Mouse (Mus musculus) heart, embryonic 14.5 days (tissue): ENCODE data around the gene Kank1. TPM values are rescaled to one million over a fixed set of nuclear protein-coding genes. Genes with fewer than 3 reads are reported as not detected.
A peak's percentile ranks its signal among the peaks of the same experiment; 100 is the strongest.

Source experiments
- ATAC-seq: fragments of 200-750 bp; cut with Nextera tagmentation; 2 replicates; pipeline ENCODE4 v1.8.0; 2017; ENCODE audit warnings: low read depth, moderate TSS enrichment; ENCODE audit not compliant: insufficient number of reproducible peaks, insufficient read depth, low FRiP score
- H3K27ac ChIP-seq, 2 experiments: fragments of 200-500 bp in 1 of 2; fragments of 300-500 bp in 1 of 2; sonication (generic) in 1 of 2; replicated peaks in 1 of 2; 2 replicates each; pipeline ENCODE4 v1.5.1; 2012 to 2014; ENCODE audit warnings: low read depth in 2 of 2, low read length in 2 of 2, control low read depth in 1 of 2, mild to moderate bottlenecking in 1 of 2, mixed read lengths in 1 of 2; ENCODE audit not compliant: control insufficient read depth in 1 of 2, insufficient read depth in 1 of 2
- H3K27me3 ChIP-seq: fragments of 300-500 bp; sonication (generic); 2 replicates; pipeline ENCODE4 v1.6.1; 2014; ENCODE audit warnings: mild to moderate bottlenecking, low read length, control low read depth; ENCODE audit not compliant: control insufficient read depth, insufficient read depth
- H3K36me3 ChIP-seq: fragments of 300-500 bp; sonication (generic); 2 replicates; pipeline ENCODE4 v1.6.1; 2014; ENCODE audit warnings: mild to moderate bottlenecking, control low read depth, low read length, mixed read lengths; ENCODE audit not compliant: control insufficient read depth, insufficient read depth
- H3K4me1 ChIP-seq, 2 experiments: fragments of 200-500 bp in 1 of 2; fragments of 300-500 bp in 1 of 2; sonication (generic) in 1 of 2; 2 replicates each; pipeline ENCODE4 v1.6.1; 2012 to 2014; ENCODE audit warnings: low read length in 2 of 2, control low read depth in 1 of 2, mixed read lengths in 1 of 2; ENCODE audit not compliant: control insufficient read depth in 2 of 2, insufficient read depth in 2 of 2
- H3K4me2 ChIP-seq: fragments of 300-500 bp; sonication (generic); 2 replicates; pipeline ENCODE4 v1.6.1; 2014; ENCODE audit warnings: mild to moderate bottlenecking, low read length
- H3K4me3 ChIP-seq, 2 experiments: fragments of 200-500 bp in 1 of 2; fragments of 300-500 bp in 1 of 2; sonication (generic) in 1 of 2; 2 replicates each; pipeline ENCODE4 v1.5.1; 2012 to 2014; ENCODE audit warnings: low read length in 2 of 2, mild to moderate bottlenecking in 2 of 2, control low read depth in 1 of 2, low read depth in 1 of 2, moderate library complexity in 1 of 2; ENCODE audit not compliant: control insufficient read depth in 1 of 2, insufficient read depth in 1 of 2
- H3K9ac ChIP-seq: fragments of 300-500 bp; sonication (generic); 2 replicates; pipeline ENCODE4 v1.6.1; 2014; ENCODE audit warnings: mild to moderate bottlenecking, low read length
- H3K9me3 ChIP-seq: fragments of 300-500 bp; sonication (generic); 2 replicates; pipeline ENCODE4 v1.6.1; 2016; ENCODE audit warnings: low read length, control low read depth; ENCODE audit not compliant: control insufficient read depth
- WGBS: fragments of 180-500 bp; shearing (Covaris S2); extraction: QIAGEN DNeasy Blood & Tissue Kit; methylation state at CpG from one replicate; pipeline ENCODE4 v1.1.7; 2014; 5-methylcytosine and 5-hydroxymethylcytosine counted together
- polyA plus RNA-seq: library from polyadenylated mRNA; unstranded; fragments of >200 nt; fragmentation: Nextera tagmentation; extraction: Ambion mirVana; gene quantifications from 2 replicates; pipeline ENCODE4 v1.2.1, GENCODE M21; 2014

Gene Kank1
- polyA plus RNA-seq, 1 experiment from 2014 or later: 46.4 TPM

GRCm38 (mm10) chr19:25419983-25420382 is 183.2 kb downstream of the Kank1 start:
- Histone ChIP-seq H3K9me3 (no peaks in the 10 kb centered on the region), H3K27me3 (no peaks in the 10 kb centered on the region), H3K4me2 (no peak overlapping the region), H3K27ac (peak overlapping the region; percentile 1 to 45; a peak in 3 of 4 replicates), H3K4me3 (no peak overlapping the region), H3K4me1 (peaks cover 15 to 42% of the 10 kb centered on the region in 2 experiments), H3K9ac (no peak overlapping the region; the same call in 1 of the 2 replicates), H3K36me3 (peaks cover 42% of the 10 kb centered on the region)
- WGBS: 59% methylated on average over 8 of the region's 8 CpGs
- ATAC-seq: no peak

GRCm38 (mm10) chr19:25422096-25422495 is 185.3 kb downstream of the Kank1 start:
- Histone ChIP-seq H3K4me1 (peaks cover 24 to 51% of the 10 kb centered on the region in 2 experiments), H3K4me2 (no peak overlapping the region), H3K36me3 (peaks cover 50% of the 10 kb centered on the region), H3K9ac (no peak overlapping the region), H3K27ac (peak overlapping the region in 1 of 2 experiments; percentile 41; a peak in 1 of 4 replicates), H3K4me3 (no peak overlapping the region), H3K27me3 (no peaks in the 10 kb centered on the region), H3K9me3 (no peaks in the 10 kb centered on the region)
- no peak for ATAC-seq
- 68% methylated on average over 7 of the region's 7 CpGs for WGBS

- Histone ChIP-seq H3K4me2 (no peak overlapping the region), H3K4me3 (no peak overlapping the region), H3K36me3 (peaks cover 63% of the 10 kb centered on the region), H3K9ac (no peak overlapping the region), H3K9me3 (no peaks in the 10 kb centered on the region), H3K27ac (0 out of 4 replicates have a peak overlapping the region, but pooled peaks of 1 of the 2 experiments have one; percentile 11), H3K4me1 (peaks cover 26 to 50% of the 10 kb centered on the region in 2 experiments), H3K27me3 (no peaks in the 10 kb centered on the region)
- ATAC-seq: no peak
- WGBS: 85% methylated on average over 5 of the region's 5 CpGs
Observed at GRCm38 (mm10) chr19:25423371-25423770, 186.6 kb downstream of the Kank1 start.

DNA sequence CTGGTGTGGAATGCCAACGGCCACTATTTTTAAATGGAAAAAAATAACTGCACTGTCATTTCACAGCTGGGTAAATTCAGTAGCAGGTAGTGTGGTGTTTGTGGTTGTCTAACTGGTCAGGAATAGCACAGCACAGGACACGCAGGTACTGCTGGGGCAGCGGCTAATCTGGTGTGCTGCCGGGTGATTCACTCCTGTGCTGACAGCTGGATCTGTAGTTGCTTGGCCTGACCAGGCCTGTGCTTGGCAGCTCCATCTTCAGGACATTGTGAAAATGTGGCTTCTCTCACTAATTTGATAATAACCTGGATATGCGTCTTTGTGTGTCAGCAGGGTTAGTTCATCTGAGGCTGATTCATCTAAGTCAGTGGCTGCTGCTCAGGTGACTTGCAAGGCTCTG is 189.7 kb downstream of the Kank1 start:
- no peak overlapping the region for H3K9ac ChIP-seq
- no peak overlapping the region for H3K4me2 ChIP-seq
- WGBS: 34% methylated on average over 5 of the region's 5 CpGs
- peaks cover 21 to 33% of the 10 kb centered on the region in 2 experiments for H3K4me1 ChIP-seq
- H3K27ac ChIP-seq: peak overlapping the region; percentile 77 to 84
- H3K9me3 ChIP-seq: no peaks in the 10 kb centered on the region
- H3K36me3 ChIP-seq: peaks cover 94% of the 10 kb centered on the region
- no peak overlapping the region for H3K4me3 ChIP-seq
- H3K27me3 ChIP-seq: no peaks in the 10 kb centered on the region
- ATAC-seq: no peak

- H3K36me3 ChIP-seq: peaks cover 97% of the 10 kb centered on the region
Observed at GRCm38 (mm10) chr19:25427886-25428285, 191.1 kb downstream of the Kank1 start.

GRCm38 (mm10) chr19:25428338-25428962 is 191.7 kb downstream of the Kank1 start:
- no peak for ATAC-seq
- Histone ChIP-seq H3K27me3 (no peaks in the 10 kb centered on the region), H3K4me3 (no peak overlapping the region), H3K27ac (0 out of 4 replicates have a peak overlapping the region, but pooled peaks of 1 of the 2 experiments have one; percentile 37), H3K36me3 (peaks cover 97% of the 10 kb centered on the region), H3K9ac (no peak overlapping the region), H3K4me1 (peaks cover 18 to 28% of the 10 kb centered on the region in 2 experiments), H3K4me2 (no peak overlapping the region), H3K9me3 (no peaks in the 10 kb centered on the region)
- WGBS: 90% methylated on average over 13 of the region's 13 CpGs

More at GRCm38 (mm10) chr19:25427886-25428285, 191.1 kb downstream of the Kank1 start:
- Histone ChIP-seq H3K4me2 (no peak overlapping the region), H3K4me1 (peaks cover 18 to 28% of the 10 kb centered on the region in 2 experiments), H3K9ac (no peak overlapping the region), H3K27me3 (no peaks in the 10 kb centered on the region), H3K4me3 (no peak overlapping the region), H3K27ac (peak overlapping the region; percentile 10 to 84; a peak in 1 of 4 replicates), H3K9me3 (no peaks in the 10 kb centered on the region)
- 85% methylated on average over 17 of the region's 17 CpGs for WGBS
- ATAC-seq: no peak

DNA sequence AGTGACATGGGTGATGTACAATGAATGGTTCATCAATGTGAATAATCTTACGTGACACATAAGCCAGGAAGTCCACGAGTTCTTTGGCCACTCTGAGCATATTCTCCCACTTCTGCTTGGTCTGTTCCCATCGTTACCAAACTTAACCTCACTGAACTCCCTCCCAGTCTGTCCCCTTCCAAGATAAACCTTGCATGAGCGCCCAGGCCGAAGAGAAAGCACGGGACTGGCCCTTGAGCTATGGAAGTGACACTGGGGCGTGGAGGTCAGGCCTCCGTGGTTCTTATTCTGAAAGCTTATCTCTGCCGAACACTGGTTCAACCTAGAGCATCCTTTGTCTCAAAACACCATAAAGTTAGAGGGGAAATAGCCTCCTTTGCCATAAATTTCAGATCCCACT is 194.7 kb downstream of the Kank1 start:
- 58% methylated on average over 9 of the region's 9 CpGs for WGBS

More for the DNA sequence above, 194.7 kb downstream of the Kank1 start:
- Histone ChIP-seq H3K36me3 (peaks cover 91% of the 10 kb centered on the region), H3K4me1 (peaks cover 14 to 17% of the 10 kb centered on the region in 2 experiments), H3K9ac (no peak overlapping the region), H3K4me3 (no peak overlapping the region), H3K27ac (no peak overlapping the region), H3K27me3 (no peaks in the 10 kb centered on the region), H3K9me3 (no peaks in the 10 kb centered on the region), H3K4me2 (no peak overlapping the region)
- ATAC-seq: no peak
